ENCODE assay signal across 26 mouse cellular contexts in the genomic region with DNA sequence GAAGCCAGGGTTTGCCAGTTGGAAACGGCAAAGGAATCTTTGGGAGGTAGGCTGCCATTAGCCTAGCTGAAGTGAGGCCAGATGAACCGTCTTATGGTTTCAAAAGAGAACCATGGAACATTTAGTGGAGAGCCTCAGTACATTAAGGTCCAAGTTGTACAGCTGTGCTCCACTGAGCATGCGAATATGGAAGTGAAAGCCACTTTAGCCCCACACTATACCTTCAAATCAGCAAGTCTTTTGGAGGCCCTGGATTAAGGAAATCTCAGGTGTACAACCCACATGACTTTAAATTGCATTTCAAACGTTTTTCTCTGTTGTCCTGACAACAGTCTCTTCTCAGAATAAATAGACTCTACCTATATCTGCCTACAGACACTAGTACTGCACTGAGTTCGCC.
"Had no signal": no experiment of that assay in that cellular context is flagged by ENCODE, and none has a peak within 500 bp of the region (broad histone marks: within the 10 kb centered on the region; RNA-seq: fewer than 3 reads in every experiment).

No protein-coding gene starts in this region.

- H3K36me3 ChIP-seq: hindbrain, embryonic 10.5 days; hindbrain, embryonic 12.5 days; intestine, embryonic 15.5 days; liver, embryonic 13.5 days; liver, embryonic 15.5 days had no signal

- H3K27me3 ChIP-seq: heart, embryonic 12.5 days; hindbrain, embryonic 12.5 days; intestine, embryonic 15.5 days; limb, embryonic 13.5 days; liver, embryonic 13.5 days; liver, embryonic 15.5 days had no signal

- ATAC-seq: hindbrain, embryonic 16.5 days; inflammation-experienced regulatory T-cells, adult 6 months; intestine, embryonic 15.5 days; intestine, postnatal 0 days had no signal

- DNase-seq: gastrocnemius, adult 2 months; gastrocnemius, postnatal 10 days; gastrocnemius, postnatal 25 days; heart, adult 2 months; heart, postnatal 10 days; heart, postnatal 4 days; kidney, adult 18-20 months; kidney, adult 8-10 months; kidney, postnatal 10 days; kidney, postnatal 25 days; kidney, postnatal 4 days; liver; liver, embryonic 13.5 days had no signal

- H3K9me3 ChIP-seq: heart, embryonic 12.5 days; hindbrain, embryonic 10.5 days; hindbrain, embryonic 12.5 days; intestine, embryonic 15.5 days; limb, embryonic 13.5 days; liver, embryonic 13.5 days; liver, embryonic 15.5 days had no signal

- H3K4me3 ChIP-seq: gastrocnemius, adult 2 months; heart, adult 2 months; heart, embryonic 12.5 days; hindbrain, embryonic 10.5 days; hindbrain, embryonic 12.5 days; intestine, embryonic 15.5 days; layer of hippocampus, adult 2 months; left cerebral cortex, adult 2 months; limb, embryonic 13.5 days; liver, embryonic 13.5 days; liver, embryonic 15.5 days had no signal

- H3K27ac ChIP-seq: gastrocnemius, adult 2 months; heart, adult 2 months; hindbrain, embryonic 10.5 days; hindbrain, embryonic 12.5 days; hindbrain, embryonic 14.5 days; intestine, embryonic 15.5 days; layer of hippocampus, adult 2 months; left cerebral cortex, adult 2 months; limb, embryonic 13.5 days; liver, embryonic 13.5 days; liver, embryonic 15.5 days had no signal

- H3K4me1 ChIP-seq: liver, embryonic 13.5 days; liver, embryonic 15.5 days had no signal

- H3K4me2 ChIP-seq: heart, embryonic 12.5 days; hindbrain, embryonic 12.5 days; hindbrain, embryonic 14.5 days; intestine, embryonic 15.5 days; limb, embryonic 13.5 days; liver, embryonic 11.5 days; liver, embryonic 13.5 days; liver, embryonic 15.5 days had no signal

- H3K9ac ChIP-seq: heart, embryonic 12.5 days; hindbrain, embryonic 12.5 days; hindbrain, embryonic 14.5 days; intestine, embryonic 15.5 days; limb, embryonic 13.5 days; liver, embryonic 13.5 days; liver, embryonic 15.5 days had no signal
